Mouse (Mus musculus) c-Kit-negative CD71-positive TER-119-positive erythroid progenitor cells, embryonic 14.5 days (primary cell): ENCODE results near the gene AC134908.4.
A peak's percentile ranks its signal among the peaks of the same experiment; 100 is the strongest.

ENCODE experiments used
- DNase-seq: peaks from one replicate; pipeline ENCODE4 v3.0.0-alpha.2; 2013; ENCODE audit warnings: low read depth, low spot score

Gene AC134908.4

DNA sequence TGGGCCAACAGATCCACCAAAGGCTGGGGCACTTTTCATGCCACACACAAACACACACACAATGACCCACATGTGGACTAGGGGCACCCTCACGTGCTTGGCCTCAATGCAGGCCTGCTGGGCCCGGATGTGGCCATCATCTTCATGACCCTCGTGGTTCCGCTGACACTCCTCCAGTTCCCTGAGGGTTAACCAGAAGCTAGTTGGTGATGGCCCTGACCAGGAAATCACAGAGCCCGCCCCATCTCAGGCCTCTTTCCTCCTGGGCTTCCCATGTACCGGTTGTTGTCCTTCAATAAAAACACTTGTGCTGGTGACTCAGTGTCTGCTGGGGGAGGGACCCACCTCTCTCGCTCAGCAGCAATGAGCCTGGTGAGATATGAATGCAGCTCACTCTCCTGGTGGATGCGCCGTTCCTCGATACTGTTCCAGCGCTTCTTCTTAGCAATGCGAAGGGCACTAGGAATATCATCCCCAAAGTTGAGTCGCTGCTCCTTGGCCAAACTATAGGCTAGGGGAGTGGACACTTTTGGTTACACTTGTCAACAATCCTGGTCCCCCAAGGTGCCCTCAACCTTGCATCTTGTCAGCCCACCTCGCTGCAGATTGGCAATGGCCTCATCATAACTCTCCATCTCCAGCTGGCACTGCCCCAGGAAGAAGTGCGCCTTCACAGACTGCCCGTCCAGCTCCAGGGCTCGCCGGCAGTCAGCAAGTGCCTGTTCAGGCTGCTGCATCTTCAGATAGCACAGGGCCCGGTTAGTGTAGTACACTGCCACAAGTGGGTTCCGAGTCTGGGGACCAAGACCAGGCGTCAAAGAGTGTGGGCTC lies 36.2 kb upstream of the AC134908.4 start:
- no peak for DNase-seq

DNA sequence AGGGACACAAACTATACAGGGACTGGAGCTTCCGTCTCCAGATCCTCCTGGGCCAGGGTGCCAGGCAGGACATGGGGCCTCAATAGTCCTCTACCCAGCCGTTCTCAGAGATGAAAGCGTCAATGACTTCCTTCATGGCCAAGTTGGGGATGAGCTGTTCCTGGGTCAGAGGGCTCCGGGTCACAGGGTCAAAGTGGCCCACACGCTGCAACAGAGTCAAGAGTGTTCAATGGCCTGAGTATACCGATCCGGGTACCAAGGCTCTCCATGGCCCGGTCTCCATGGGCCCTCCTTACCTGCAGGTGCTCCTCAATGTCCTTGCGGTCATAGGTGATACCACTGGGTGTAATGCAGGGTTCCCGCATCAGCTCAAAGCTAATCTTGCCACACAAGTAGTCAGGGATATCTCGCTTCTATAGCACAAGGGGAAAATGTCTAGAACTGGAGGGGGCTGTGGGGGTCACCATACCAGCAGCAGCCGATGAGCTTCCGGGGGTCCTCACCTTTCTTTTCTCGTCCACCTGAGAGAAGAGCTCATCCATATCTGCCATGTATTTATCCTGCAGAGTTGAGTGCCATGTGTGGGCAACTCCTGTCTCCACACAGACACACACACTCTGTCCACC lies 35.5 kb upstream of the AC134908.4 start:
- no peak for DNase-seq

DNA sequence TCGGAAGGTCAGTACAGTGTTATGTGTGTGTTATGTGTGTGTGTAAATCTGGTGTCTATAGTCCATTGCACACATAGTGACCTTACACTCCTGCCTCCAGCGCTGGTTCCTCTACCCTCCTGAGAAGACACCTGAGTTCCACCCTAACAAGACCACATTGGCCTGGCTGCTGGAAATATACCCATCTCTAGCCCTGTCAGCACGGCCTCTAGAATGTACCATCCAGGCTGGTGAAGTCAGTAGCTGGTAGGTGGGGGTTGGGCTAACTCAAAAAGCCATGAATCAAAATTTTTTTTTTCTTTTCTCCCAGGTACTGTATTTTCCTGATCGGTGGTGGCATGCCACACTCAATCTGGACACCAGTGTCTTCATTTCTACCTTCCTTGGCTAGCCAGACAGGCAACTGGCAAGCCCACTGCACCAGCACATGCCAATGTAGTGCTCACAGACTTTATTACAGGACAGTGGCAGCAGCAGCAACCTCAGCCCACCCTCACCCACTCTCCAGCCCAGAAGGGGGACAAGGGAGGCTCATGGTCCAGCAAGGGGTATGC lies 34.8 kb upstream of the AC134908.4 start:
- DNase-seq, result no peak

DNA sequence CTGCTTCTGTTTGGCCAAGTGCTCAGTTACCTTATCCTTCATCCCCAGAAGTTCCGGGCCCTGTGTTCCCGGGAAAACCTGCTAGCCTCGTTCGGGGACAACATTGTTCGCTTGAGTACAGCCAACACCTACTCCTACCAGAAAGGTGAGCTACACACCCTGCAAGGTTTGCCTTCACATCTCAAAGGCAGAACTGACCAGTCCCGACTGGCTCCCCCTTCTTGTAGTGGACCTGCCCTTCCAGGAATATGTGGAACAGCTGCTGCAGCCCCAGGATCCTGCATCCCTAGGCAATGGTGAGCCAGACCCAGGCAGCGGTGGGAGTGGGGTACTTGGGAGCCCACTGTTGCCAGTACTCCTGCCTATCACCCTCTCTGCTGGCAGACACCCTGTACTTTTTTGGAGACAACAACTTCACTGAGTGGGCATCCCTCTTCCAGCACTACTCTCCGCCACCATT lies 34.1 kb upstream of the AC134908.4 start:
- DNase-seq, result no peak

DNA sequence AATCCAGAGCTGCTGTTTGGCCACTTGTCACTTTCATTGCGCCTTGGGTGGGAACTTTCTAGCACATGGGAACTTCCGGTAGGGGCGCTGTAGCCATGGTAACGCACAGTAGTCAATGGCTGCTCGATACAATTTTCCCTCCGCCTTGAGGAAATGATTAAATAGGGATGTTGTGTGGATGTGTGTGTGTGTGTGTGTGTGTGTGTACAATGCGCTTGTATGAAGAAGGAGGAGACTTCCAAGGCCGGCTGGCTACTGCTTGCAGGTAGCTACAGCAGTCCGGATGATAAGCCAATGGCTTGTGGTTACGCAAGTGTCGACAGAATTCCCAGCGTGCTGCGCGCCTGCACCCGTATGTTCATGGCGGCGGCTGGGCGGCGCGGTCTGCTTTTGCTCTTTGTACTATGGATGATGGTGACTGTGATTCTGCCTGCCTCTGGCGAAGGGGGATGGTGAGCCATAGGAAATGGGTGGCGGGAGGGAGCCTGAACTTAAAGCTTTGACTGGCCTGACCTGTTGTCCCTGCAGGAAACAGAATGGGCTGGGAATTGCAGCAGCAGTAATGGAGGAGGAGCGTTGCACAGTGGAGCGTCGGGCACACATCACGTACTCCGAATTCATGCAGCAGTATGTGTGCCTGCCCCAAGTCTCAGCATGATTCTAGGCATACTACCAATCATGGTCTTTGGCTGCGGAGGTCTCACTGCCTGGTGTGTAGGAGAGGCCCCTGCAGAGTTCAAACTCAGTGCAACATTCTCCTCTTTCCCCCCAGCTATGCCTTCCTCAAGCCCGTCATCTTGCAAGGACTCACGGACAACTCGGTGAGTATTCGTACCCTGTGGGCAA lies 33.5 kb upstream of the AC134908.4 start, which contains the start of gene Jmjd8:
Jmjd8 (plus strand) TSS at position 156 of the 846 bp plus-strand sequence.
- DNase-seq, result peak; percentile 48

DNA sequence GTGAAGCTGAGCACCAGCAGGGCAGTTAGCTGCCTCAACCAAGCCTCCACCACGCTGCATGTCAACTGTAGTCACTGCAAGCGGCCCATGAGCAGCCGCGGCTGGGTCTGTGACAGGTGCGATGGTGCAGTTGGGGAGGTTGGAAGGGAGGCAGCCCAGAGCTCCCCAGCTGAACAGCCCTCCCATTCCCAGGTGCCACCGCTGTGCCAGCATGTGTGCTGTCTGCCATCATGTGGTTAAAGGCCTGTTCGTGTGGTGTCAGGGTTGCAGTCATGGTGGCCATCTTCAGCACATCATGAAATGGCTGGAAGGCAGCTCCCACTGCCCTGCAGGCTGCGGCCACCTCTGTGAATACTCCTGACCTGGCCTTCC lies 32.8 kb upstream of the AC134908.4 start:
- no peak for DNase-seq

DNA sequence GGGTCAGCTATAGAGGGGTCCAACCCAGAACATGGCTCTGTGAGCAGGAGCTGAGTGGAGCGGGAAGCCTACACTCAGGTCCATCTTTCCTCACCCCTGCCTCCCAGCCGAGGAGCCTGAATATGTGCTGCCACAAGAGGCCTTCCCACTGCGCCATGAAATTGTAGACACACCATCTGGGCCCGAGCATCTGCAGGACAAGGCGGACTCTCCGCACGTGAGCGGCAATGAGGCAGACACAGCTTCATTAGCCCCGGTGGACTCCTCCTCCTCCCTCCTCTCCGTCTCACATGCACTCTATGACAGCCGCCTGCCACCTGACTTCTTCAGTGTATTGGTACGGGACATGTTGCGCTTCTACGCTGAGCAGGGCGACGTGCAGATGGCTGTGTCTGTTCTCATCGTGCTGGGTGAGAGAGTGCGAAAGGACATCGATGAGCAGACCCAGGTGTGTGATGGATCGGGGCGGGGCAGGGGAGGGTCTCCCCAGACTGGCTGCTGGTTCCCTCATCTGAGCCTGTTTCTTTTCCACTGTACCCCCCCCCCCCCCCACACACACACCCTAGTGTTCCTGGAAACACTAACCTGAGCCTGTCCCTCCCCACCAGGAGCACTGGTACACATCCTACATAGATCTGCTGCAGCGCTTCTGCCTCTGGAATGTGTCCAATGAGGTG lies 32.2 kb upstream of the AC134908.4 start:
- DNase-seq, result no peak

DNA sequence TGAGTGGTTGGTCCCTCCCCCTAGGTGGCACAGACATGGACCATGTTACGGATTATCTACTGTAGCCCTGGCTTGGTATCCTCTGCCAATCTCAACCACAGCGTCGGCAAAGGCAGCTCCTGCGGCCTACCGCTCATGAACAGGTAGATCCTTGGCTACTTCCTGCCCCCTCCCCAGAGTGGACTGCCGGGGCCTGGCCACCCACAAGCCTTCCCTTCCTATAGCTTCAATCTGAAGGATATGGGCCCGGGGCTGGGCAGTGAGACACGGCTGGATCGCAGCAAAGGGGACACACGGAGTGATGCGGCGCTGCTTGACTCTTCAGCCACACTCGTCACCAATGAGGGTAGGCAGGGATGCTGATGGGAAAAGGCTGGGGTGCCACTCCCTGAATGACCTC lies 31.6 kb upstream of the AC134908.4 start:
- no peak for DNase-seq

DNA sequence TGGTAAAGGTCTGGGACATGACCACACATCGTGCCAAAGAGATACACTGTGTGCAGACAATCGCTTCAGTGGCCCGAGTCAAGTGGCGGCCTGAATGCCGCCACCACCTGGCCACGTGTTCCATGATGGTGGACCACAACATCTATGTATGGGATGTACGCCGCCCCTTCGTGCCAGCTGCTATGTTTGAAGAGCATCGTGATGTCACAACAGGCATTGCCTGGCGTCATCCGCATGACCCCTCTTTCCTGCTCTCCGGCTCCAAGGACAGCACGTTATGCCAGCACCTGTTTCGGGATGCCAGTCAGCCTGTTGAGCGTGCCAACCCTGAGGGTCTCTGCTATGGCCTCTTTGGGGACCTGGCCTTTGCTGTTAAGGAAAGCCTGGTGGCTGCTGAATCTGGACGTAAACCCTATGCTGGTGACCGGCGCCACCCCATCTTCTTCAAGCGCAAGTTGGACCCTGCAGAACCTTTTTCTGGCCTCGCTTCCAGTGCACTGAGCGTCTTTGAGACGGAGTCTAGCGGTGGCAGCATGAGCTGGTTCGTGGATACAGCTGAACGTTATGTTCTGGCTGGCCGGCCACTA lies 30.6 kb upstream of the AC134908.4 start:
- DNase-seq, result no peak

DNA sequence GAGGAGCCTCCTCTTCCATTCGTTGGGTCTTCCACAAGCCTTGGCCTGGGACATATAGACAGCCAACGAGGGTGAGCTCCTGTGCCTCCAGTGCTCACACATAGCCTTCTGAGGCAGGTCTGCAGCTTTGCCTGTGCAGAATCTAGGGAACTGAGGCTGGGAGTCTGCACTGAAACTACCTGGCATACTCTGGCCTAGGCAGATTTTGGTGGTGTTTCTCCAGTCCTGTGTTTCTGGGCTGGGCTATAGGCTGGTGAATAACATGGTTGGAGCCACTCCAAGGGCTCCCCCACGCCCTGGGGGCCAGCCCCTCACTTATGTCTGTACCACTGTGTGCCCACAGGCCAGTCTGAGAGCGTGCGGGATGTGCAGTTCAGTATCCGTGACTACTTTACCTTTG lies 29.9 kb upstream of the AC134908.4 start:
- no peak for DNase-seq

DNA sequence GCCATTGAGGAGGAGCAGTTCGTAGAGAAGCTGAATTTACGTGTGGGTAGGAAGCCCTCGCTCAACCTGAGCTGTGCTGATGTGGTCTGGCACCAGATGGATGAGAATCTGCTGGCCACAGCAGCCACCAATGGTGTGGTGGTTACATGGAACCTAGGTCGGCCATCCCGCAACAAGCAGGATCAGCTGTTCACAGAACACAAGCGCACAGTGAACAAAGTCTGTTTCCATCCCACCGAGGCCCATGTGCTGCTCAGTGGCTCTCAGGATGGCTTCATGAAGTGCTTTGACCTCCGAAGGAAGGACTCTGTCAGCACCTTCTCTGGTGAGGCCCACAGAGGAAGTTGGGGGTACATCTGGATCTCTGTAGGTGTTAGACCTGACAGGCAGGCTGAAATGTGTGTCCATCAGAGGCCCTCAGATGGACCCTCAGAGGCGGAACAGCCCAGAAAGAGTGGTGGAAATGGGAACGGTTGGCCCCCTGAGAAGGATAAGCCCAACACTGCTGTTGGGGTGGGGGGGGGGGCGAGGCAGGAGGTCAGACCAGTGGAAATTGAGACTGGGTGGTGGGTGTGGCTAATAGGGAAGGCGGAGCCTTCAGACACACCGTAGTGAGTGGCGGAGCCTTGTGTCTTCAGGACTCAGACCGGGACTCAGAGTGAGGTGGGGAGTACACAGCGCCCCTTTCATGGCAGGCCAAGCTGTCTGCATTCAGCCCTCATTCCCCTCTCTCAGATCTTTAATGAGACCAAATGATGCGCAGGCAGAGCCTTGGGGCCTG lies 29.1 kb upstream of the AC134908.4 start:
- DNase-seq, result no peak

DNA sequence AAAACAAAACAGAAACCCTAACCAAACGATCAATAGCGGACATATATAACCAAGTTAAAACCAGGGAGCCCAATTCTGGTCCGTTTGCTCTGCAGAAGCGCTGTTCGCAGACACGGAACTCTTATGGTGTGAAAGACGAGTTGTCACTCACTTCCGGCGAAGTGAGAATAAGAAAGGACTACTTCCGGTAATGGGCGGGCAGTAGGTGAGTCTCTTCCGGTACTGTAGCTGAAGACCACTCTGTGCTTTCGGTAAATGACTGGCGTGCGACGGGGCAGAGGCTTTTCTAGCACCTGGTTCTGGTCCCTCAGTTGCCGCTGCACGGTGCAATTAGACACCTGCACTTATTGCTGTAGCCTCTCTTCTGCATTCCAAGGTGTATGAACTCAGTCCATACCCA lies 28.0 kb upstream of the AC134908.4 start, which contains the start of gene Wdr24:
Wdr24 (plus strand) TSS at position 176 of the 400 bp plus-strand sequence.
- DNase-seq, result peak; percentile 78

DNA sequence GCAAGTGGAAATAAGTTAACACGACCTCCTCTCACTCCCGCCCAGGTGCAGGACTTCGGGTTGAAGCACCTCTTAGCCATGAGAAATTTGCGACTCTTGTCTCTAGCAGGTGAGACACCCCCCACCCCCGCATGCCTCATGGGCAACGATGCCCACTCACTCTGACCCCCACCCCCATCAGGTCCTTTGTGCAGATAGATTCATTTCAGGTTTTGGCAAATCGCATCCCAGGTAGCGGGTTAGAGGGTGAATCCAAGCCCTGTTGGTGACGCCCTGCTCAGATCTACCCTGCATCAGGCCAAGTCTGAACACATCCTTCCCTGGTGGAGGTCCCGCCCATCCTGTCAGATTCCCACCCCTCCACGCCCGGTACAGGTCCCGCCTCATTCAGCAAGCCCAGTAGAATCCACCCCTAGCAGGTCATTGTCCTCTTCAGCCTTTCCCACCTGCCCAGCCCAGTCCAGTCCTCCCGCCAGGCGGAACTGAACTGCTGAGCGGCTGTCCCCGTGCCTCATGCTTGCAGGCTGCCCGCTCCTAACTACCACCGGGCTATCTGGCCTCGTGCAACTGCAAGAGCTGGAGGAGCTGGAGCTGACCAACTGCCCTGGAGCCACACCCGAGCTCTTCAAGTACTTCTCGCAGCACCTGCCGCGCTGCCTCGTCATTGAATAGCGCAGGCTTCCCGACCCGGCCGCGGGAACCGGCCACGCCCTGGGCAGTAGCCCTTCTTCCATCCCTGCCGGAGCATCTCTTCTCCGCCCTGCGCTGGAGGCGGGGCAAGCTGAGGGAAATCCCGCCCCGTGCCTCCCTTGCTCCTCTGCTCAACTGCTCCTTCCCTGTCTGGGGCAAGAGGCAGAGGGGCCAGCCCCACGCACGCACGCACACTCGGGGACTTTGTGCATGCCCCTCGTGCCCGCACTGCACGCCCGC lies 23.7 kb upstream of the AC134908.4 start:
- DNase-seq, result no peak

DNA sequence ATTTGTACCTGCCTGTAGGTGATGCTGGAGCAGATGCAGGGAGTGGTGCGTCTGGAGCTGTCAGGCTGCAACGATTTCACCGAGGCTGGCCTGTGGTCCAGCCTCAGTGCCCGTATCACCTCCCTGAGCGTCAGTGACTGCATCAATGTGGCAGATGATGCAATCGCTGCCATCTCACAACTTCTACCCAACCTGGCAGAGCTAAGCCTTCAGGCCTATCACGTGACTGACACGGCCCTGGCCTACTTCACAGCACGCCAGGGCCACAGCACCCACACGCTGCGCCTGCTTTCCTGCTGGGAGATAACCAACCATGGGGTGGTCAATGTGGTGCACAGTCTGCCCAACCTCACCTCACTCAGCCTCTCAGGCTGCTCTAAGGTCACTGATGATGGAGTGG lies 22.2 kb upstream of the AC134908.4 start:
- no peak for DNase-seq

DNA sequence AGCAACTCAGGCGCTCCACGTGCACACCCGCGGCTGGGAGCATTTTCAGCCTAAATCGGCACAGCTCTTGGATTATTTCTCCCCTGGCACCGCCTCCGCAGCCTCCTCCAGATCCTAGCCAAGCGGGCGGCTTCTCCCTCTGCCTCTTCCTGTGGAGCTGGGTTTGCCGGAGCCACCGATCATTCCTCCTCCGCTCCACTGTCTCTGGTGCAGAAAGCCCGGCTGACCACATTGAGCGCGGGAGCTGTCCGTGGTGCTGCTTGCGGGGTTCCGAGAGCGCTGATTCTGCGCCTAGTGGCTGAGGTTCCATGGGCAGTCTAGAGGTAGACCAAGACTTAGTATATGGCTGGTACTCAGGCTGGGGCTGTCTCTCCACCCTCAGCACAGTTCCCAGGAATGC lies 18.0 kb upstream of the AC134908.4 start:
- DNase-seq, result no peak

DNA sequence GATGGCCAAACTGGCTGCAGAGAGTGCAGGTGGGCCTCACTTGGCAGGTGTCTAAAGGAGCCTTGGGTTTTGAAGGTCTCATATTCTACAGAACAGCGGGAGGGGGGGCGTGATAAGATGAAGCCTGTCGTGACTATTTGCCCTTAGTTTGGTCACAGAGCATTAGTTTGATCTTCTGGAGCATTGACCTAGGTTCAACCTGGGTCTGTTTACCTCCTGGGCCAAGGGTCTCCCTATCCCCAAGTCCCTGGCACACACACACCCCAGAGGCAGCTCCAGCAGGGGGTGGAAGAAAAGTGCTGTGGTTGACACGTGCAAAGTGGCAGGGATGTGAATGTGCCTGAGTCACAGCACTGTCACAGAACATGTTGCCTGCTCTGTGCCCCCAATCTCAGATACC lies 15.4 kb upstream of the AC134908.4 start:
- no peak for DNase-seq

DNA sequence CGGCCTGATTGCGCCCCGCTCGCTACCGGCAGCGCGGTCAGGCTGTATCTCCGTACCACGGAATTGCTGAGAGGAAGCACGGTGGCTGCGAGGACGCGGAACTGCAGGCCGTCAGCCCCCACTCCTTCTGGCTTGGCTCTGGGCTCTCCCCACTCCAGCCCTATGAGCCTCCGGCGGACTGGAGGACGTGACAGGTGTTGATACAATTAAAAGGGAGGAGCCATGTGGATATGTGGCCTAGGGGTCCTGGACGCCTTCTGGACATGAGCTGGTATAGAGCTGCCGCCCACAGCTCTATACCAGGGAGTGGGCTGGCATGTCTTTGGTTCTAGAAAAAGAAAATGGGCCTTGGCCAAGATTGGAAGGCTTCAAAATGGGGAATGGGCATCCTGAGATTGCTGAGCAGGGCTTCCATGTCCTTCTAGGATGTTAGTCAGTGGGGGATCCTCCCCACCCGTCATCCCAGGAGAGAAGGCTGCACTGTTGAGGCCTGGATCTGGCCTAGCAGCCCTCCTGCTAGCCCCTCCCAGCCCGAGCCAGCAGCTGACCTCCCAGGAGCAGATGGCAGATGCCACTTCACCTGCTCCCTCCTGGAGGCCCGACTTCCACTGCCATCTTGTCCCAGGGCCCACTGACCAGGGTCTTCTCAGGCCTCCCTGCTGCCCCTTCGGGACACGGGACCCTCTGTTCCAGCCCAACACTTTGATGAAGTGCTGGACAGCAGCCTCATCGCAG lies 14.3 kb upstream of the AC134908.4 start:
- DNase-seq, result no peak
